Comparison of ENCODE assay signal across 8 mouse cellular contexts in the genomic region with DNA sequence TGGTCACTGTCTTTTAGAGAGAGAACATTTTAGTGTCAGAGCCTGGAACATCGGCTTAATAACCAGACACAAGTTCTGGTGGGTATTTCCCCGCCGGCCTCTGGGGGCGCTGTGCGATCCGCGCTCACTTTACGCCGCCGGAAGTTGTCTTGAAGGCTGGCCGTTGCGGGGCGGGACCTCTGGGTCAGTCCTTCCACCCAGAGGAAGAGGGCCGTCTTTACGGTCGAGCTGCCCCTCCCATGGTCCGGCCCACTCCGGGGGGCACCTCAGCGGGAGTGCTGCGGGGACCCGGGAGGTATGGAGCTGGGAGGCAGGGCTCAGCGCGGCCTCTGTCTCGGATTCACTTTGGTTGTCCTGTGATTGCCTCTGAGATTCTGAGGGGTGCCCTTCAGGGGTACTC. TPM values are rescaled to one million over a fixed set of nuclear protein-coding genes. Genes with fewer than 3 reads are reported as not detected.
A peak's percentile ranks its signal among the peaks of the same experiment; 100 is the strongest.
DNase-seq lines count a peak whose midpoint lies in the region; ATAC-seq and TF ChIP-seq lines count a peak whose summit lies in the region.

No protein-coding gene starts in this region.

- TF ChIP-seq CTCF in liver, embryonic 14.5 days (IDR thresholded peaks at IDR 0.05; ENCODE audit: low read depth), result peak; percentile 97
- peak; percentile 97 for TF ChIP-seq CTCF in stomach, postnatal 0 days (IDR thresholded peaks at IDR 0.05; ENCODE audit: low read depth)

- peak overlapping the region; percentile 78 for H3K4me3 ChIP-seq in brown adipose tissue, adult 24 weeks (ENCODE audit: insufficient read depth, low read depth, low read length)
- H3K4me3 ChIP-seq in heart, embryonic 14.5 days (ENCODE audit: control insufficient read depth in 1 of 2, insufficient read depth in 1 of 2, low read depth in 1 of 2, low read length in 2 of 2), result peak overlapping the region; percentile 76 to 89
- H3K4me3 ChIP-seq in liver, embryonic 14.5 days (ENCODE audit: insufficient read depth in 1 of 2, low read depth in 2 of 2, low read length in 2 of 2), result peak overlapping the region; percentile 76 to 79
- peak overlapping the region; percentile 58 for H3K4me3 ChIP-seq in neural tube, embryonic 11.5 days (ENCODE audit: low read depth, low read length)
- H3K4me3 ChIP-seq in stomach, postnatal 0 days (ENCODE audit: low read depth, low read length), result peak overlapping the region; percentile 69

- peak; percentile 95 for DNase-seq in CD4-positive, CD25-positive, alpha-beta regulatory T cell, adult 2 months (ENCODE audit: low read depth, low spot score)
- peak; percentile 50 for DNase-seq in fat pad, adult 2 months (ENCODE audit: extremely low read depth, low read depth, low spot score)
- DNase-seq in kidney, postnatal 25 days, result peak; percentile 96 to 98
- DNase-seq in liver, embryonic 14.5 days (ENCODE audit: low read depth in 3 of 3, low spot score in 3 of 3), result peak; percentile 88 to 91 (median 89)
- peak; percentile 95 for DNase-seq in neural tube, embryonic 11.5 days (ENCODE audit: low spot score)
- peak; percentile 96 for DNase-seq in stomach, postnatal 0 days (ENCODE audit: low spot score)

- peak; percentile 47; the same call in 1 of the 2 replicates for TF ChIP-seq EP300 in liver, embryonic 14.5 days (IDR thresholded peaks at IDR 0.05; ENCODE audit: low read depth)
- peak; percentile 53 for TF ChIP-seq EP300 in stomach, postnatal 0 days (optimal IDR thresholded peaks at IDR 0.05)

- H3K4me1 ChIP-seq in brown adipose tissue, adult 24 weeks (ENCODE audit: control insufficient read depth, insufficient read depth, insufficient read length, low read length), result peaks cover 10% of the 10 kb centered on the region; the same call in 1 of the 2 replicates
- H3K4me1 ChIP-seq in heart, embryonic 14.5 days (ENCODE audit: control insufficient read depth in 2 of 2, insufficient read depth in 2 of 2, low read length in 2 of 2), result peaks cover 10 to 30% of the 10 kb centered on the region in 2 experiments
- peaks cover 10 to 29% of the 10 kb centered on the region in 2 experiments for H3K4me1 ChIP-seq in liver, embryonic 14.5 days (replicated peaks; ENCODE audit: control insufficient read depth in 2 of 2, insufficient read depth in 2 of 2, low read length in 1 of 2)
- peaks cover 15% of the 10 kb centered on the region for H3K4me1 ChIP-seq in neural tube, embryonic 11.5 days (ENCODE audit: control insufficient read depth, insufficient read depth, low read length)
- H3K4me1 ChIP-seq in stomach, postnatal 0 days (replicated peaks; ENCODE audit: control insufficient read depth, insufficient read depth), result peaks cover 4% of the 10 kb centered on the region; the same call in 1 of the 2 replicates

- peak overlapping the region; percentile 70 for H3K27ac ChIP-seq in brown adipose tissue, adult 24 weeks (replicated peaks; ENCODE audit: low read depth, low read length)
- H3K27ac ChIP-seq in heart, embryonic 14.5 days (replicated peaks in 1 of 2; ENCODE audit: control insufficient read depth in 1 of 2, insufficient read depth in 1 of 2, low read depth in 2 of 2, low read length in 2 of 2), result peak overlapping the region; percentile 83 to 84
- peak overlapping the region; percentile 32 for H3K27ac ChIP-seq in liver, embryonic 14.5 days
- no peak overlapping the region for H3K27ac ChIP-seq in neural tube, embryonic 11.5 days (ENCODE audit: low read depth, low read length)
- H3K27ac ChIP-seq in stomach, postnatal 0 days (replicated peaks), result peak overlapping the region; percentile 94

- H3K27me3 ChIP-seq in heart, embryonic 14.5 days (ENCODE audit: control insufficient read depth, insufficient read depth, low read length), result no peaks in the 10 kb centered on the region
- no peaks in the 10 kb centered on the region for H3K27me3 ChIP-seq in liver, embryonic 14.5 days (ENCODE audit: control insufficient read depth, insufficient read depth, low read length)
- no peaks in the 10 kb centered on the region for H3K27me3 ChIP-seq in neural tube, embryonic 11.5 days (ENCODE audit: control insufficient read depth, insufficient read depth, low read length)
- H3K27me3 ChIP-seq in stomach, postnatal 0 days (ENCODE audit: control insufficient read depth, insufficient read depth, low read length), result no peaks in the 10 kb centered on the region

- peak; percentile 75 for ATAC-seq in heart, embryonic 14.5 days (ENCODE audit: insufficient number of reproducible peaks, insufficient read depth, low FRiP score, low read depth)
- ATAC-seq in liver, embryonic 14.5 days (ENCODE audit: insufficient read depth), result peak; percentile 75
- peak; percentile 58 for ATAC-seq in neural tube, embryonic 11.5 days (ENCODE audit: insufficient read depth, low FRiP score, low TSS enrichment)
- ATAC-seq in stomach, postnatal 0 days (ENCODE audit: low FRiP score, low TSS enrichment), result peak; percentile 83

- H3K4me2 ChIP-seq in heart, embryonic 14.5 days (ENCODE audit: low read length), result peak overlapping the region; percentile 69
- H3K4me2 ChIP-seq in liver, embryonic 14.5 days (ENCODE audit: low read depth), result peak overlapping the region; percentile 79
- peak overlapping the region; percentile 61 for H3K4me2 ChIP-seq in neural tube, embryonic 11.5 days (ENCODE audit: low read depth)
- peak overlapping the region; percentile 58 for H3K4me2 ChIP-seq in stomach, postnatal 0 days (replicated peaks; ENCODE audit: low read depth)

- peak overlapping the region; percentile 90 for H3K9ac ChIP-seq in heart, embryonic 14.5 days (ENCODE audit: low read length)
- H3K9ac ChIP-seq in liver, embryonic 14.5 days (replicated peaks), result peak overlapping the region; percentile 68
- peak overlapping the region; percentile 61 for H3K9ac ChIP-seq in neural tube, embryonic 11.5 days (ENCODE audit: low read length)
- H3K9ac ChIP-seq in stomach, postnatal 0 days (ENCODE audit: low read length), result peak overlapping the region; percentile 82

- no peaks in the 10 kb centered on the region for H3K9me3 ChIP-seq in heart, embryonic 14.5 days (ENCODE audit: control insufficient read depth, low read length)
- no peaks in the 10 kb centered on the region for H3K9me3 ChIP-seq in liver, embryonic 14.5 days (ENCODE audit: control insufficient read depth, low read length)
- no peaks in the 10 kb centered on the region for H3K9me3 ChIP-seq in neural tube, embryonic 11.5 days (ENCODE audit: control insufficient read depth, low read length)
- H3K9me3 ChIP-seq in stomach, postnatal 0 days (ENCODE audit: control insufficient read depth, low read length), result no peaks in the 10 kb centered on the region

- H3K36me3 ChIP-seq in heart, embryonic 14.5 days (ENCODE audit: control insufficient read depth, insufficient read depth, low read length), result peaks cover 26% of the 10 kb centered on the region
- peaks cover 3% of the 10 kb centered on the region; the same call in 1 of the 2 replicates for H3K36me3 ChIP-seq in liver, embryonic 14.5 days (replicated peaks; ENCODE audit: control insufficient read depth, insufficient read depth, low read depth)
- peaks cover 3% of the 10 kb centered on the region for H3K36me3 ChIP-seq in neural tube, embryonic 11.5 days (ENCODE audit: control insufficient read depth, insufficient read depth, low read length)
- peaks cover 10% of the 10 kb centered on the region for H3K36me3 ChIP-seq in stomach, postnatal 0 days (ENCODE audit: control insufficient read depth, insufficient read depth, low read length)

- under 1% methylated on average over 24 of the region's 24 CpGs for WGBS in heart, embryonic 14.5 days
- WGBS in liver, embryonic 14.5 days (ENCODE audit: insufficient replicate concordance), result under 1% methylated on average over 24 of the region's 24 CpGs
- WGBS in neural tube, embryonic 11.5 days, result under 1% methylated on average over 24 of the region's 24 CpGs
- WGBS in stomach, postnatal 0 days, result under 1% methylated on average over 24 of the region's 24 CpGs

RNA-seq across cellular contexts. Expression of a gene that starts 2.7 kb away (rescaled TPM):
- polyA plus RNA-seq in brown adipose tissue, adult 24 weeks (2012; ENCODE audit: insufficient read depth, insufficient read length, missing spikeins), result 246 and 295 TPM in 2 replicates
- polyA plus RNA-seq in heart, embryonic 14.5 days (2014; fragmentation: Nextera tagmentation; extraction: Ambion mirVana), result 66.4 and 69.6 TPM in 2 replicates
- polyA plus RNA-seq in liver, embryonic 14.5 days (2012; rRNA removed), result 40.6 and 61.7 TPM in 2 replicates
- 13.4 and 15.1 TPM in 2 replicates for polyA plus RNA-seq in liver, embryonic 14.5 days (2014; fragmentation: Nextera tagmentation; extraction: Ambion mirVana)
- polyA plus RNA-seq in neural tube, embryonic 11.5 days (2014; fragmentation: Nextera tagmentation; extraction: Ambion mirVana), result 77.0 and 81.1 TPM in 2 replicates
- polyA plus RNA-seq in stomach, postnatal 0 days (2015; fragmentation: Nextera tagmentation; extraction: Ambion mirVana), result 91.9 and 96.1 TPM in 2 replicates

RNA-seq across cellular contexts. Expression of a gene that starts 3.7 kb away (rescaled TPM):
- 32.0 and 37.6 TPM in 2 replicates for polyA plus RNA-seq in brown adipose tissue, adult 24 weeks (2012; ENCODE audit: insufficient read depth, insufficient read length, missing spikeins)
- 76.6 and 81.1 TPM in 2 replicates for polyA plus RNA-seq in heart, embryonic 14.5 days (2014; fragmentation: Nextera tagmentation; extraction: Ambion mirVana)
- 15.0 and 15.5 TPM in 2 replicates for polyA plus RNA-seq in liver, embryonic 14.5 days (2012; rRNA removed)
- 16.8 and 17.0 TPM in 2 replicates for polyA plus RNA-seq in liver, embryonic 14.5 days (2014; fragmentation: Nextera tagmentation; extraction: Ambion mirVana)
- 112 and 115 TPM in 2 replicates for polyA plus RNA-seq in neural tube, embryonic 11.5 days (2014; fragmentation: Nextera tagmentation; extraction: Ambion mirVana)
- 59.0 and 63.1 TPM in 2 replicates for polyA plus RNA-seq in stomach, postnatal 0 days (2015; fragmentation: Nextera tagmentation; extraction: Ambion mirVana)

RNA-seq across cellular contexts. Expression of a gene that starts 48.0 kb away (rescaled TPM):
- polyA plus RNA-seq in brown adipose tissue, adult 24 weeks (2012; ENCODE audit: insufficient read depth, insufficient read length, missing spikeins), result 7.7 and 8.4 TPM in 2 replicates
- polyA plus RNA-seq in heart, embryonic 14.5 days (2014; fragmentation: Nextera tagmentation; extraction: Ambion mirVana), result 19.2 and 20.8 TPM in 2 replicates
- 5.2 and 6.3 TPM in 2 replicates for polyA plus RNA-seq in liver, embryonic 14.5 days (2012; rRNA removed)
- 10.0 and 12.0 TPM in 2 replicates for polyA plus RNA-seq in liver, embryonic 14.5 days (2014; fragmentation: Nextera tagmentation; extraction: Ambion mirVana)
- polyA plus RNA-seq in neural tube, embryonic 11.5 days (2014; fragmentation: Nextera tagmentation; extraction: Ambion mirVana), result 26.1 and 28.0 TPM in 2 replicates
- 23.5 and 25.7 TPM in 2 replicates for polyA plus RNA-seq in stomach, postnatal 0 days (2015; fragmentation: Nextera tagmentation; extraction: Ambion mirVana)
